Mouse (Mus musculus): ENCODE measurements around the gene Map3k15. TPM values are rescaled to one million over a fixed set of nuclear protein-coding genes. Genes with fewer than 3 reads are reported as not detected.

Map3k15 gene
- total and polyA plus RNA-seq, 2 experiments from 2014 or later: 0.31 to 1.2 TPM

DNA sequence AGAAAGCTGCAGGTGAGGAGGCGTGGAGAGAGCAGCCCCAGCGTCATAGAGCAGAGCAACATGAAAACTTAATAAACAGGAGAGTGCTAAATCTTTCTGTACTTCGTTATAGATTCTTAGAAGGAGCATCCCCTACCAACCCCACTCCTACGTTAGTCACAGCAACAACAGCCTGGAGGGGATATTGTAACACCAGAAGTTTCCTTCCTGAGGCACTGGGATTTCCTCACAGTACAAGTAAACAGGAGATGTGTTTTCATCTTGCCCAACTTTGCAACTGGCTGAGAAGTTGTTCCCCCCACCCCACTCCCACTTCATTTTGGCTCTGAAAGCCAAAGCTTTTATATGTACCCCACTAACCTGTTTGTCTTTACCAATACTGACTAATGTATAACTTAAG lies 119.6 kb downstream of the Map3k15 start:
- no peak overlapping the region for H3K4me2 ChIP-seq (ENCODE audit: low read depth, low read length, poor library complexity, severe bottlenecking)
- no peaks in the 10 kb centered on the region for H3K36me3 ChIP-seq (ENCODE audit: insufficient read depth, low read length)
- WGBS: 71% methylated on average over 4 of the region's 4 CpGs
- H3K9me3 ChIP-seq (ENCODE audit: low read length): no peaks in the 10 kb centered on the region
- ATAC-seq (ENCODE audit: low FRiP score) (no peak), DNase-seq (ENCODE audit: low spot score) (no peak)
- H3K27ac ChIP-seq (ENCODE audit: low read depth, low read length): no peak overlapping the region
- no peak overlapping the region for H3K4me3 ChIP-seq (ENCODE audit: low read depth, low read length)
- no peak for TF ChIP-seq CTCF (IDR thresholded peaks at IDR 0.05)
- H3K27me3 ChIP-seq (ENCODE audit: insufficient read depth, low read length): no peaks in the 10 kb centered on the region
- no peaks in the 10 kb centered on the region for H3K4me1 ChIP-seq (ENCODE audit: insufficient read depth, low read length)
- no peak overlapping the region for H3K9ac ChIP-seq (replicated peaks; ENCODE audit: low read length, poor library complexity, severe bottlenecking)

DNA sequence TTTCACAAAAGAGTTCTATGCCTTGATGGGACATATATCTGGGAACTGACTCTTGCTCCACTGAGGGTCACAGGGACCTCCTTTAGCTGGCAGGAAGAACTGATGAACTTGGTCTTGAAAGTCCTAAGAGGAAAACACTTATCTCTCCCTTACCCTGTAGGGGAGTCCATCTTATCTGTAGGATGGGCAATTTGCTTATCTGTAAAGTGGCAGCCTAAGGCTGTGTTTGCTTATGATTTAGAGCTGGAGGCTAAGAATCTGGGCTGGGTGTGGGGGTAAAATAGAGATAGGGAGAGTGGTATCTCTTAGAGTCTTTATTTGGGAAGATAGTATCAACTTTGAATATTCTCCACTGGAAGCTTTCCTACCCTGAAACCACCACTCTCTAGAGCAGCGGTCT lies 125.5 kb downstream of the Map3k15 start:
- no peak overlapping the region for H3K4me2 ChIP-seq (ENCODE audit: low read depth, low read length, poor library complexity, severe bottlenecking)
- H3K27me3 ChIP-seq (ENCODE audit: insufficient read depth, low read length): no peaks in the 10 kb centered on the region
- TF ChIP-seq CTCF (IDR thresholded peaks at IDR 0.05): no peak
- no peak overlapping the region for H3K27ac ChIP-seq (ENCODE audit: low read depth, low read length)
- H3K36me3 ChIP-seq (ENCODE audit: insufficient read depth, low read length): no peaks in the 10 kb centered on the region
- H3K9me3 ChIP-seq (ENCODE audit: low read length): no peaks in the 10 kb centered on the region
- H3K9ac ChIP-seq (replicated peaks; ENCODE audit: low read length, poor library complexity, severe bottlenecking): no peak overlapping the region
- DNase-seq (ENCODE audit: low spot score) (no peak), ATAC-seq (ENCODE audit: low FRiP score) (no peak)
- WGBS: 96% methylated on average over 1 of the region's 1 CpGs
- H3K4me1 ChIP-seq (ENCODE audit: insufficient read depth, low read length): no peaks in the 10 kb centered on the region
- no peak overlapping the region for H3K4me3 ChIP-seq (ENCODE audit: low read depth, low read length)

DNA sequence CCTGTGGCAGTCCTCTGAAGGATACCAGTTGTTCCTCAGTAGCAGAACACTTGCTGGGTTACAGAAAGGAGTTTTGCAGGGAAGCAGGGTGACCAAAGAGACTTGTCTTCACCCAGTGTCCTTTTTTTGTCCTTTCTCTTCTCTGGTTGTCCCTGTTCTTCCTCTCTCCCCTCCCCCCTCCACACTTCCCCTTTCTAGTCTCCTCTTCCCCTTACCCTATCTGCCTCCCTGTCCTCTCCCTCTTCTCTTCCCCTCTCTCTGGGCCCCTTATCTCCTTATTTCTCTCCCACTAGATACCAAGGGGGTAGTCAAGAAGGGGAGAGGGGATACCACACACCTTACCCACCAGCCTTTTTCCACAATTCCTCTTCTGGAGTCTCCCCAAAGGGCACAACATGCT lies 127.8 kb downstream of the Map3k15 start:
- Histone ChIP-seq H3K9ac (replicated peaks; ENCODE audit: low read length, poor library complexity, severe bottlenecking) (no peak overlapping the region), H3K27me3 (ENCODE audit: insufficient read depth, low read length) (no peaks in the 10 kb centered on the region), H3K36me3 (ENCODE audit: insufficient read depth, low read length) (0 out of 2 replicates have a peak, but pooled peaks cover 3% of the 10 kb centered on the region), H3K4me1 (ENCODE audit: insufficient read depth, low read length) (no peaks in the 10 kb centered on the region), H3K4me2 (ENCODE audit: low read depth, low read length, poor library complexity, severe bottlenecking) (no peak overlapping the region), H3K27ac (ENCODE audit: low read depth, low read length) (no peak overlapping the region), H3K9me3 (ENCODE audit: low read length) (no peaks in the 10 kb centered on the region), H3K4me3 (ENCODE audit: low read depth, low read length) (no peak overlapping the region)
- DNase-seq (ENCODE audit: low spot score) (no peak), ATAC-seq (ENCODE audit: low FRiP score) (no peak)
- TF ChIP-seq CTCF (IDR thresholded peaks at IDR 0.05): no peak

DNA sequence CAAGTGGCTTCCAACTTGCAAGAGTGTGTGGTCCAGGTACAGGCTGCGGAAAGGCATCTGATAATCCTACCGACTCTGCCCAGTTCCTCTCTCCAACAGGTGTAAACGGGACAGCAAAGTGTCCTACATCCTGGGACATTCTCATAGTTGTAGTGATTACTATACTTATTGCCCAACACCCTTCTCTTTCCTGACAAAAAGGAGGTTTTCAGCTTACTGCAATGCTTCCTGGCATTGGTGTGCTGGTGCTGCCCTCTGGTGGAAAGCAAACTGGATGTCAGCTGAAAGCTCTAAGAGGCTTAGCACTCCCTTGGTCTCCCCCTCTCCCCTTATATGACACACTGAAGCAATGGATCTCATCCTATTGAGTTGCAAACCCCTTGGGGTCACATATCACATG lies 128.4 kb downstream of the Map3k15 start:
- 0 out of 2 replicates have a peak, but pooled peaks cover 3% of the 10 kb centered on the region for H3K36me3 ChIP-seq (ENCODE audit: insufficient read depth, low read length)
- H3K4me2 ChIP-seq (ENCODE audit: low read depth, low read length, poor library complexity, severe bottlenecking): no peak overlapping the region
- no peaks in the 10 kb centered on the region for H3K9me3 ChIP-seq (ENCODE audit: low read length)
- no peak overlapping the region for H3K9ac ChIP-seq (replicated peaks; ENCODE audit: low read length, poor library complexity, severe bottlenecking)
- peak; percentile 88 for TF ChIP-seq CTCF (IDR thresholded peaks at IDR 0.05)
- peak; percentile 72 for ATAC-seq (ENCODE audit: low FRiP score)
- no peaks in the 10 kb centered on the region for H3K27me3 ChIP-seq (ENCODE audit: insufficient read depth, low read length)
- no peak overlapping the region for H3K27ac ChIP-seq (ENCODE audit: low read depth, low read length)
- 74% methylated on average over 3 of the region's 3 CpGs for WGBS
- H3K4me1 ChIP-seq (ENCODE audit: insufficient read depth, low read length): no peaks in the 10 kb centered on the region
- peak; percentile 67 for DNase-seq (ENCODE audit: low spot score)
- H3K4me3 ChIP-seq (ENCODE audit: low read depth, low read length): no peak overlapping the region

- H3K4me1 ChIP-seq (ENCODE audit: insufficient read depth, low read length): no peaks in the 10 kb centered on the region
- no peak overlapping the region for H3K4me3 ChIP-seq (ENCODE audit: low read depth, low read length)
- H3K9me3 ChIP-seq (ENCODE audit: low read length): no peaks in the 10 kb centered on the region
- DNase-seq (ENCODE audit: low spot score): no peak
- no peaks in the 10 kb centered on the region for H3K36me3 ChIP-seq (ENCODE audit: insufficient read depth, low read length)
- no peak overlapping the region for H3K9ac ChIP-seq (replicated peaks; ENCODE audit: low read length, poor library complexity, severe bottlenecking)
- no peak overlapping the region for H3K4me2 ChIP-seq (ENCODE audit: low read depth, low read length, poor library complexity, severe bottlenecking)
- ATAC-seq (ENCODE audit: low FRiP score): no peak
- WGBS: 80% methylated on average over 11 of the region's 11 CpGs
- no peak overlapping the region for H3K27ac ChIP-seq (ENCODE audit: low read depth, low read length)
- no peak for TF ChIP-seq CTCF (IDR thresholded peaks at IDR 0.05)
- no peaks in the 10 kb centered on the region for H3K27me3 ChIP-seq (ENCODE audit: insufficient read depth, low read length)
Observed at GRCm38 (mm10) chrX:160134136-160134843, 146.1 kb downstream of the Map3k15 start.

DNA sequence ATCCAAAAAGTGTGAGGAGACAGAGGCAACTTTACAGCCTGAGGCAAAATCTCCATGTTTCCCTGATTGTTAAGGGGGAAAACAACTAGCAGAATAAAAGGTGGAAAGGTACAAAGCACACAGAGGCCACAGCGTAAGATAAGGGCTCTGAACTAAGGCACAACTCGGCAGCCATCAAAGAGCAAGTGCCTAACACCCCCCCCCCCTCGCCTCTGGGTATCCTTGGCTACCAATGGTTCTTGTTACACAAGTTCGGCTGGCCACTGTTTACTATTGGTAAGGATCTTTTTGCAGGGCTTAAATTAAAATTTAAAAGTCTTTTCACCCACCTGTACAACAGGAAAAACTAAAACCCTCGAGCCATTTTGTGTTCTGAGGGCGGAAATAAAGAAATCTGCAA lies 147.5 kb downstream of the Map3k15 start:
- Histone ChIP-seq H3K36me3 (ENCODE audit: insufficient read depth, low read length) (no peaks in the 10 kb centered on the region), H3K4me2 (ENCODE audit: low read depth, low read length, poor library complexity, severe bottlenecking) (peak overlapping the region; percentile 40; the same call in 1 of the 2 replicates), H3K9ac (replicated peaks; ENCODE audit: low read length, poor library complexity, severe bottlenecking) (no peak overlapping the region), H3K4me1 (ENCODE audit: insufficient read depth, low read length) (no peaks in the 10 kb centered on the region), H3K27ac (ENCODE audit: low read depth, low read length) (no peak overlapping the region), H3K4me3 (ENCODE audit: low read depth, low read length) (peak overlapping the region; percentile 59; the same call in 1 of the 2 replicates), H3K27me3 (ENCODE audit: insufficient read depth, low read length) (no peaks in the 10 kb centered on the region), H3K9me3 (ENCODE audit: low read length) (no peaks in the 10 kb centered on the region)
- ATAC-seq (ENCODE audit: low FRiP score): no peak
- DNase-seq (ENCODE audit: low spot score): no peak
- WGBS: 21% methylated on average over 6 of the region's 6 CpGs
- TF ChIP-seq CTCF (IDR thresholded peaks at IDR 0.05): no peak

Measured in midbrain, postnatal 0 days (tissue).